Mouse (Mus musculus) neural tube, embryonic 14.5 days (tissue): Measurements from ENCODE around the gene Ccdc71. TPM values are rescaled to one million over a fixed set of nuclear protein-coding genes. Genes with fewer than 3 reads are reported as not detected.
A peak's percentile ranks its signal among the peaks of the same experiment; 100 is the strongest.

ENCODE experiments used
- ATAC-seq: fragments of 200-750 bp; cut with Nextera tagmentation; 2 replicates; pipeline ENCODE4 v1.8.0; 2017; ENCODE audit warnings: low read depth, mild to moderate bottlenecking, moderate TSS enrichment, moderate library complexity
- H3K27ac ChIP-seq: fragments of 300-500 bp; sonication (generic); 2 replicates; pipeline ENCODE4 v1.5.1; 2014; ENCODE audit warnings: low read depth, mild to moderate bottlenecking, control low read depth, low read length, moderate library complexity, mixed read lengths
- H3K27me3 ChIP-seq: fragments of 300-500 bp; sonication (generic); 2 replicates; pipeline ENCODE4 v1.6.1; 2014; ENCODE audit warnings: low read length; ENCODE audit not compliant: control insufficient read depth, insufficient read depth
- H3K36me3 ChIP-seq: fragments of 300-500 bp; sonication (generic); 2 replicates; pipeline ENCODE4 v1.6.1; 2014; ENCODE audit warnings: low read length, mixed read lengths; ENCODE audit not compliant: control insufficient read depth, insufficient read depth
- H3K4me1 ChIP-seq: fragments of 300-500 bp; sonication (generic); 2 replicates; pipeline ENCODE4 v1.6.1; 2014; ENCODE audit warnings: low read length; ENCODE audit not compliant: control insufficient read depth, insufficient read depth
- H3K4me2 ChIP-seq: fragments of 300-500 bp; sonication (generic); 2 replicates; pipeline ENCODE4 v1.6.1; 2014; ENCODE audit warnings: mild to moderate bottlenecking, low read depth, low read length, control low read depth
- H3K4me3 ChIP-seq: fragments of 300-500 bp; sonication (generic); 2 replicates; pipeline ENCODE4 v1.5.1; 2014; ENCODE audit warnings: low read depth, low read length, control low read depth, mixed read lengths
- H3K9ac ChIP-seq: fragments of 300-500 bp; sonication (generic); replicated peaks from 2 replicates; pipeline ENCODE4 v1.6.1; 2014; ENCODE audit warnings: low read depth, mild to moderate bottlenecking, control low read depth, low read length, mixed read lengths
- H3K9me3 ChIP-seq: fragments of 300-500 bp; sonication (generic); 2 replicates; pipeline ENCODE4 v1.6.1; 2016; ENCODE audit warnings: low read length; ENCODE audit not compliant: control insufficient read depth
- WGBS: fragments of 180-500 bp; shearing (Covaris S2); extraction: QIAGEN DNeasy Blood & Tissue Kit; methylation state at CpG from one replicate; pipeline ENCODE4 v1.1.7; 2014; 5-methylcytosine and 5-hydroxymethylcytosine counted together
- polyA plus RNA-seq: library from polyadenylated mRNA; unstranded; fragments of >200 nt; fragmentation: Nextera tagmentation; extraction: Ambion mirVana; gene quantifications from 2 replicates; pipeline ENCODE4 v1.2.1, GENCODE M21; 2014

The Ccdc71 gene
- polyA plus RNA-seq: 50.4 and 55.1 TPM in 2 replicates

DNA sequence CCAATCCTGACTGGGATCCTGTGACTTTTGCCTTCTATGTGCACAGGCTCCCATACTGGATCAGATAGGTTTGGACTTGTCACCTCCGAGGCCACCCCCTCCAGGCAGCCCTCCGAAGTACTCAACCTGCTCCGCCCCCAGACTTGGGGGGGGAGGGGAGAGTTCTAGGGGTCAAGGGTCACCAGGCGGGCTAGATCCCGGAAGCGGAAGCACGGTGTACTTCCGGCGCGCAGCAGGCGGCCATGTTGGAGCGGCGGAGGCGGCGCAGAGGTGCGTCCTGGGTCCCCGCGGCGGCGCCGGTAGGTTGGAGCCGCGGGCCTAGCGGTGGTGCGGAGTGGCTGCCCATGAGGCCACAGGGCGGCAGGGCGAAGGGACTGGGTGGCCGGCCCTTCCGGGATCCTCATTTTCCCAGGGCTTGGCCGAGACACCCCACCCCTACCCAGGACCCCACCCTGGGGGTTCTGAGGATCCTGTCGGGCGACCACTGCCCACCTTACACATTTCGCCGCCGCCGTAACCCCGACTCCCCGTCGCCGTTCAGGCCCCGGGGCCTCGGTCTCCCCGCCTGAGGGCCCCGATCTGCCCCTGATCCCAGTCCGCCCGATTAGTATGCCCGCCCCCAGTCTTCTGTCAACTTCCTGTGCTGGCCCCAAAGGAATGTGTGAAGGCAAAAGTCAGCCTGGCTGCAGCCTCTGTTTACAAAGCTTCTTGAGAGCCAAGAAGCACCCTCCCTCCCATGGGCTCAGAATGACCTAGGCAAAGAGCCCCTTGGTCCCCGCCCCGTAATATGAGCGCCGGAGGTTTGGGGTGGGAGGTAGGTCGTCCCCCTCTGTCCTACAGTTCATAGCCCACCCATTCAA lies at the start of gene Ccdc71:
Ccdc71 (plus strand) TSS at position 209 of the 860 bp plus-strand sequence.
- Histone ChIP-seq H3K27me3 (no peaks in the 10 kb centered on the region), H3K36me3 (peaks cover 10% of the 10 kb centered on the region)

DNA sequence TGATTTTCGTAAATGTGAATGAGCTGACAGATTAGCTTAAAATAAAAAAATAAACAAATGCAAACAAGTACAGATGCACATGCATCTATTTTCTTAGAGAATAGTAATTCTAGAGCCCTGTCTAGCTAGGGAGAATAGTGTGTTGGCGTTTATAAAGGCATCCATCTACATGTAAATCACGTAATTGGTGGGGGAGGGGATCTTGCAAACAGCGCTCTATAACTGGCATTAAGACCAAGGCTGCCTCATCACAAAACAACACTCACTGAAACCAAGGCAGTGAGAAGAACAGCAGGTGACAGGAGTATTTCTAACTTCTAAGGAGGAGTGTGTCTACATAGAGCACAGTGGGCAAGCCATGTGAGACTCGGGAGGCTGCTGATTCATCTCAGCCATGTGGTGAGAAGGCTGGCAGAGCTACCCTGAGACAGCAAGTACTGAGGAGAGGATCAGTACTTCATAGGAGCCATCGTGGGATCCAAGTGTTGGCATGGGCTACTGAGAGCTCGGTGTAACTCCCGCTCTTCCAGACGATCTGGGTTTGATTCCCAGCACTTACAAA lies 48.9 kb upstream of the Ccdc71 start:
- H3K9ac ChIP-seq: no peak overlapping the region
- H3K4me2 ChIP-seq: no peak overlapping the region
- H3K27me3 ChIP-seq: no peaks in the 10 kb centered on the region
- no peaks in the 10 kb centered on the region for H3K36me3 ChIP-seq
- H3K9me3 ChIP-seq: no peaks in the 10 kb centered on the region
- H3K4me3 ChIP-seq: no peak overlapping the region
- ATAC-seq: no peak
- H3K4me1 ChIP-seq: no peaks in the 10 kb centered on the region
- WGBS: 67% methylated on average over 9 of the region's 9 CpGs
- no peak overlapping the region for H3K27ac ChIP-seq

More for the DNA sequence above, at the start of gene Ccdc71:
- Histone ChIP-seq H3K4me2 (peak within 1 kb of the TSS; percentile 68), H3K9me3 (no peaks in the 10 kb centered on the region), H3K27ac (peak within 1 kb of the TSS; percentile 73), H3K4me1 (peaks cover 10% of the 10 kb centered on the region), H3K9ac (peak within 1 kb of the TSS; percentile 72), H3K4me3 (peak within 1 kb of the TSS; percentile 69)
- under 1% methylated on average over 42 of the region's 52 CpGs for WGBS
- ATAC-seq: peak; percentile 81

DNA sequence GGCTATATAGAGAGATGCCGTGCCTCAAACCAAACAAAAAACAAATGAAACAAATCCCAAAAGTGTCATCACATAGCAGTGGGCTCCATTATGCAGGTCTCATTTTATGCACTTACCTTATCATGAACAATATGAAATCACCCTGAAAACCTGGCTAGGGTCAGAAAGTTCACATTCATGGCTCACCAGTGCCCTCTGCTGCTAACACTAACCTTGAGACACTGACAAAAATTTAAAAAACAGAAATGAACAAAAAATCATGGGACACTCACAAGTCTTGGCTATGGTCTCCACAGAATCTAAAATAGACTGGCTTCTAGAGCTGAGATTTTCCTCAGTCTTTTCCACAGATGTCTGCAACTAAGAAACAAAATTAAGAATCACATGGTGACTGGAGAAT lies 48.1 kb upstream of the Ccdc71 start:
- Histone ChIP-seq H3K27me3 (no peaks in the 10 kb centered on the region), H3K36me3 (no peaks in the 10 kb centered on the region), H3K4me2 (no peak overlapping the region), H3K4me1 (no peaks in the 10 kb centered on the region), H3K9ac (no peak overlapping the region), H3K27ac (no peak overlapping the region), H3K4me3 (no peak overlapping the region), H3K9me3 (no peaks in the 10 kb centered on the region)
- no peak for ATAC-seq
- 77% methylated on average over 1 of the region's 1 CpGs for WGBS

DNA sequence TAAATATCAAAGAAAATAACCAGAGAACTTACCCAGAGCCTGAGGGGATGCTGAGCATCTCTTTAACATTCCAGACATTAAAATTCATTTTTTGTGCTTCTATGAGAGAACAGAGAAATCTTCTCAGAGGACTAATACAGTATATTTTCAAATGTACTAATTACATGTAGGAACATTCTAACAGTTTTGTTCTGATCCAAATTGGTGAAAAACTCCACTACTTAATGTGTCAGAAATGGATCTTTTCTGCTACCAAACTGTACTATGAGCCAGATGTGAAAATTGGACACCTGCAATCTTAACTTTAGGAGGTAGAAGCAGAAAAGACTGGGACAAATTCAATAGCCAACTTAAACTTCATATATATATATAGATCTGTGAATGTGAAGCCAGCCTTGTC lies 31.9 kb upstream of the Ccdc71 start, which contains the start of gene Ccdc36:
Ccdc36 (minus strand) TSS at position 101 of the 400 bp plus-strand sequence.
- Histone ChIP-seq H3K4me1 (no peaks in the 10 kb centered on the region), H3K36me3 (no peaks in the 10 kb centered on the region), H3K4me2 (no peak within 1 kb of the TSS), H3K27ac (no peak within 1 kb of the TSS), H3K4me3 (no peak within 1 kb of the TSS), H3K9ac (no peak within 1 kb of the TSS), H3K9me3 (no peaks in the 10 kb centered on the region), H3K27me3 (no peaks in the 10 kb centered on the region)
- ATAC-seq: no peak

DNA sequence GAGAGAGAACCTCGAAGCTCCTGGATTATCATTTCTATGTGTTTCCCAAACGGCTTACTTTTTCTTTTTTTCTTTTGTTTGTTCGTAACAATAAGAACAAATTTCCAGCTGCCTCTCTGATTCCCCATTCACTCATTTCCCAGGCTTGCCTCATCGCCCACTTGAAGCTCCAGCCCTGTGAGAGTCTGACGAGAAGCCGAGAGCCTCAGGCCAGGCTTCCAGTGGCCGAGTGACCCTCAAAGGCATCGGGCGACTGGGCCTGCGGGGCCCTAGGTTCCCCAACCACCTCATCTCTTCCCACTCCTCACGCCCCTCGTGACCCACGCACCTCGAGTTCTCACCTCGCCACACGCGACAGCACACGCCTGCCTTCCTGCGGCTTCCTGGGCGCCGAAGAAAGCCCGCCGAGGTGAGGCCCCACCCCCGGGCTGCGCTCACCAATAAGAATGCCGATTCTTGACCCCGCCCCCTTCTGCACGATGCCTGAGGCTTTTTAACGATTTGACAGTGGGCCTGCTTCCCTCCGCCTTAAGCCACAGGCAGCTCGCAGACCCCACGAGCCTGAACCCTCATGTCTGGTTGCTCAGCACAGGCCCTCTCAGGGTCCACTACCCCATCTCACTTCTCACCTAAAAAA lies 28.8 kb upstream of the Ccdc71 start:
- Histone ChIP-seq H3K4me1 (no peaks in the 10 kb centered on the region), H3K9me3 (no peaks in the 10 kb centered on the region), H3K4me3 (peak overlapping the region; percentile 16; the same call in 1 of the 2 replicates), H3K9ac (0 out of 2 replicates have a peak overlapping the region, but pooled peaks have one; percentile 12), H3K27ac (no peak overlapping the region), H3K27me3 (no peaks in the 10 kb centered on the region), H3K36me3 (no peaks in the 10 kb centered on the region), H3K4me2 (peak overlapping the region; percentile 38)
- whole genome bisulfite sequencing: 53% methylated on average over 32 of the region's 32 CpGs
- ATAC-seq: 0 out of 2 replicates have a peak, but pooled peaks have one; percentile 38

DNA sequence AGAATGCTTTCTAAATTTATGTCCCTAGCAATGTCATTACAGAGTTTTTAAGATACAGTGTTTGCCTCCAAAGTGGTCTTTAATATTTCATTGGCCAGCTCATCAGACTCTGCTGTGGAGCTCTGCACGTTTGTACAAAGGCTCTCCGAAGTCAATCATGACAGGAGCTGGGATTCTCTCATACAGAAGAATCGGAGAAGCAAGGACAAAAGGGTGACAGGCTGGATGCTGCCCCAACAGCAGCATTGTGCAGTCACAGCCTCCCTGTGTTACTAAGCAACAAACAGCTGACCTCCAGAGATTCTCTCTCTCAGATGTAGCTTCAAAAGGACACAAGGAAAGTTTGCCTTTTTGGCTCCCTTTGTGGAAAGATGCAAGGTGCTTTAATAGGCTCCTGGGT lies 24.1 kb upstream of the Ccdc71 start, which contains the start of gene BC048562:
BC048562 (plus strand) TSS at position 301 of the 400 bp plus-strand sequence.
- no peaks in the 10 kb centered on the region for H3K27me3 ChIP-seq
- H3K4me3 ChIP-seq: no peak within 1 kb of the TSS
- H3K9me3 ChIP-seq: no peaks in the 10 kb centered on the region
- no peaks in the 10 kb centered on the region for H3K36me3 ChIP-seq
- no peaks in the 10 kb centered on the region for H3K4me1 ChIP-seq
- no peak within 1 kb of the TSS for H3K27ac ChIP-seq
- 36% methylated on average over 3 of the region's 3 CpGs for WGBS
- no peak within 1 kb of the TSS for H3K4me2 ChIP-seq
- no peak for ATAC-seq
- no peak within 1 kb of the TSS for H3K9ac ChIP-seq

DNA sequence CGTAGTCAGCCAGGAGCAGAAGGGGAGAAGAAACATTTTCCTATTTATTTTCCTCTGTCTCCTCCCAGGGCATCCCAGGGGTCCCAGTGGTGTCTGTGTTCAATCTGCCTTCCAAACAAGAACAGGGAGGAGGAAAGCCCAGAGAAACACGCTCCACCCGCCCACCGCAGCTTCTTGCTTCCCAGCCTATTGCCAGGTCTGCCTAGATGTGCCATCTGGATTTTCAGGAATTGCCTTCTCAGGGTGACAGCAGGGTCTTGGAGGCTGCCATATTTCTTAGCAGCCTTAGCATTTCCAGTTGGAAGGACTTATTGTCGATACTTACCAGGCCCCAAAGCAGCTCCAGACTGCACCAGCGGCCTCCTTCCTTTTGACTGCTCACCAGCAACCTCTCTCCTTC lies 21.2 kb upstream of the Ccdc71 start:
- WGBS: 83% methylated on average over 6 of the region's 6 CpGs
- H3K36me3 ChIP-seq: no peaks in the 10 kb centered on the region
- no peaks in the 10 kb centered on the region for H3K27me3 ChIP-seq
- no peak for ATAC-seq
- H3K9ac ChIP-seq: no peak overlapping the region
- no peaks in the 10 kb centered on the region for H3K9me3 ChIP-seq
- H3K4me1 ChIP-seq: no peaks in the 10 kb centered on the region
- H3K4me2 ChIP-seq: no peak overlapping the region
- no peak overlapping the region for H3K4me3 ChIP-seq
- H3K27ac ChIP-seq: no peak overlapping the region

DNA sequence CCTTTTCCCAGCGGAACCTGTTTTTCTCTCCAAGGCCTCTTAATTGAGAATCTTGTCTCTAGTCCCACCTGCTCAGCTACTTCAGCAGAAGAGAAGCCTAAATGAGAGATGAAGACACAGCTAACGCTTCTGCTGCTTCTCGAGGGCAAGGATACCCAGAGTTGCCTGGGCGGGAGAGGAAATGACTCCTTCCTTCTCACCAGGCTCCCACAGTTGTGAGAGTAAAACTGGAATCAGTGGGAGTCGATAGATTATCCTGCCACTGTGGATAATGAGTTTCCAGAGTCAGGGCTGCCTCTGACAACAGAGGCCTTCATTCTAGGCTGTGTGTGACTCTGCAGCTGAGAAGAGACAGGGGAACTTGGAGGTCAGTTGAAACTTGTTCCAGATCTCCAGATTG lies 19.8 kb upstream of the Ccdc71 start:
- H3K4me2 ChIP-seq: no peak overlapping the region
- H3K9me3 ChIP-seq: no peaks in the 10 kb centered on the region
- H3K36me3 ChIP-seq: no peaks in the 10 kb centered on the region
- H3K9ac ChIP-seq: no peak overlapping the region
- no peak for ATAC-seq
- H3K4me3 ChIP-seq: no peak overlapping the region
- H3K4me1 ChIP-seq: no peaks in the 10 kb centered on the region
- H3K27me3 ChIP-seq: no peaks in the 10 kb centered on the region
- no peak overlapping the region for H3K27ac ChIP-seq
- WGBS: 80% methylated on average over 5 of the region's 5 CpGs
